Mouse (Mus musculus) layer of hippocampus, adult 11-12 months (tissue): ENCODE measurements around the gene Rpl10l.

Experiments used
- DNase-seq: peaks from one replicate; pipeline ENCODE4 v3.0.0; 2022; ENCODE audit warnings: low spot score

Gene Rpl10l

DNA sequence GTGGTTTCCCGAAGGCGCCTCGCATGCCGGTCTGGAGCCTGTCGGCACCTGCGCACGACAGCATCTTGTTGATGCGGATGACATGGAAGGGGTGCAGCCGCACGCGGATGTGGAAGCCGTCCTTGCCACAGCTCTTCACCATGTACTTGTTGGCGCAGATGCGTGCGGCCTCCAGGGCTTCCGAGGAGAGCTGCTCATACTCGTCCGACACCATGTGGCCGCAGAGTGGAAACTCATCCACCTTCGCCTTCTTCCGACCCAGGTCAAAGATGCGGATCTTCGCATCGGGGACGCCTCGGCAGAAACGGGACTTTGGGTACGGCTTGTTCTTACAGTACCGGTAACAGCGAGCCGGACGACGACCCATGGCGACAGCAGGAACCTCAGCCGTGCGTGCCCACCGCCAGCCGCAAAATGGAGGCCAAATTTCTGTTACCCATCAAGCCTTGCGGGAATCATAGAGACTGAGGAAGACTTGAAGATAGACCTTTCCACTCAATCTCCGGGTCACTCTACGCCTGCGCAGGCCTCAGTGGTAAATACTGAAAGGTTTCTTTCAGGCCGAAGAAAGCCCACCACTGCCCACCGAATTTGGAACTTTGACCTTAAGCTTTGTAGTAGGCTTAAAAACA lies at the start of gene Rpl10l:
TSS of gene Rpl10l (minus strand) at position 411 of the 632 bp plus-strand sequence.
- no peak for DNase-seq

DNA sequence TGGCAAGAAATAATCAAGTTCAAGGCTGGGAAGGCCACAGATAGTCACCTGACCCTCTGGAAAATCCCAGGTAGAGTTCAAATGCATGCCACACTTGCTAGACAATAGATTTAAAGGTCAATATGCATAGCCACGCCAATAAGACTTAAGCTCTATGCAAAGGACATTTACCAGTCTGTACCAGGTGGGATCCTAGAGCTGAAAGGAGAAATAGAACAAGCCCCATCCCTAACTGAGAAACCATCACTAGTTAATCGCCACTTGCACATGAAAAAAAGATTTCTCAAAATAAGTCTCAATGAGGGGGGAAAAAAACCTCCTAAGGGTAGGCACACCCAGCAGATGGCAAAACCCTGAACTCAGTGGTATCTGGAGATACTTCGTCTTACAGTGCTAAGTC lies 8.3 kb downstream of the Rpl10l start:
- no peak for DNase-seq

DNA sequence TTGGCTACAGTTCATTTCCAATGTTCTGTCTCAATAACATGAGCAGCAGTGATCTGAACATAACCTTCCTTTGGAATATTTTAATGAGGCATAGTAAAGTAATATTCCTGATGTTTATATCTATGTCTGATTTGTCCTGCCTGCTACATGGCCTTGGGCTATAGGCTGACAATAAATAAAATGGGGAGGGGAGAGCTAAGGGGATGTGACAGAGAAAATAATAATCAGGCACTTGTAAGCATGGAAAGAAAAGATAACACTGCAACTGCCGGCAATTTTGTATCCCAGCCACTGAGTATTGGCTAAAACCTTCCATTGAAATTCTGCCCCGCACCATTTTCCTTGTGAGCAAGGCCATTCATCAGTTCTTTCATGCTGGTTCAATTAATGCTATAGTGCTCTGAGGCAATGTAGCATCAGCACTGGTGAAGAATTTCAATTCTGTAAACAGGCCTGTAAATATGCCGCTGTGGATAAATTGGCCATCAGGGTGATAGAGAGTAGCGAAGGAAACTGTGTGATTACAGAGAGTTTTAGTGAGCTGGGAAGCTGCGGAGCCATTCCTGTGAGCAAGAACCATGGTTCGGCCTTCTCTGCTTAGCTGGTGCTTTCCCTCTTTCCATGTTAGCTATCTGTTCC lies 38.6 kb downstream of the Rpl10l start:
- DNase-seq: no peak

DNA sequence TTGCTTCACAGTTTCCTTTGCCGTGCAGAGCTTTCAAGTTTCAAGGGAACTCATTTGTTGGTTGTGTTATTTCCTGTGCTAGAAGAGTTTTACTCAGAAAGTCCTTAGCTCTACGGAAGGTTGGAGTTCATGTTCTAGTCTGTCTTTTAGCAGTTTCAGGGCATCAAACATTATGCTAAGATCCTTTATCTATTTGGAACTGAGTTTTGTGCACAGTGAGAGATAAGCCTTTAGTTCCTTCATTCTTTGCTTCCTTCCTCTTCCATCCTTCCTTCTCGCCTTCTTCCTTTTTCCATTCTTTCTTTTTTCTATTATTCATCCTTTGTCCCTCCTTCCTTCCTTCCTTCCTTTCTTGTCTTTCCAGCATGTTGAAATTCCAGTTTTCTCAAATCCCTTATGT lies 50.0 kb downstream of the Rpl10l start:
- no peak for DNase-seq
